Mouse (Mus musculus): ENCODE data around the gene Scube1.

DNA sequence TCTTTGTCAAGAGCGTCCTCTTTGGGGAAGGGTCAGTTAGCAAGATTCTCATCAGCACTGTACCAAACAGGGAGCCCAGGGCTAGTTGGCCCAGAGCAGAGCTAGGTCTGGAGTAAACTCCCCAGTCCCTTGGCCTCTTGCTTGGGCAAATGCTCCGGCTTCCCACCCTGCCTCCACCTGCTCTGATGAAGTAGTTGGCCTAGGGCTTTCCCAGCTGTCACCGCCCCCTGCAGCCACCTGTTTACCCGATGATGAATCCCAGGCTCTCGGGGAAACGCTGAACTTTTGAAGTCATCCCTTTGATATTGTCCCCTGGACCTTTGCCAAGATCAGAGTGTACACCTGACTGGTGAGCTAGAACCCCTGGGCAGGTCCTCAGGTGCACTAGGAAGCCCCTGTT, 88.1 kb downstream of the Scube1 start:
- TF ChIP-seq CTCF (IDR thresholded peaks at IDR 0.05; ENCODE audit: low read depth, low read length) (no peak), POLR2A (IDR thresholded peaks at IDR 0.05; ENCODE audit: extremely low read depth, insufficient read depth, low read length) (no peak)
